Mouse (Mus musculus): ENCODE results near the gene Tspan7. TPM values are rescaled to one million over a fixed set of nuclear protein-coding genes. Genes with fewer than 3 reads are reported as not detected.

Gene Tspan7
- total and polyA plus RNA-seq, 2 experiments from 2014 or later: 254 to 629 TPM

DNA sequence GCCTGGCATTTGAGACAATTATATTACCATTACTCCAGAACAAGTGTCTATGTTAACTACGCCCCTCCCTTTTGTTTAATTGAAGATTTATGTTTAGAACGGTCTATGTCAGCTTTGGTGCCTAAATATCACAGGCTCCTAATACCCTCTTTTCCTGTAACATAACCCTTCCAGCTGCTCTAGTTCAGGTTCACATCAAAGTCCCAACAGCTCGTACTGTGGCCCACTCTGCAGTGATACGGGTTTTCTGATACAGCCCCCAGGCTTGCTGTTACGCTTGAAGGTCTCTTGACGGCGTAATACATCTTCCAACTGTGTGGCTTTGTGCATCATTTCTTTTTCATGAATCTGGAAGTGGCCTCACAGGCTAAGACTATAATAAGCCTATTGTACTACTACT is 31.5 kb downstream of the Tspan7 start:
- H3K4me1 ChIP-seq (ENCODE audit: insufficient read depth): no peaks in the 10 kb centered on the region
- DNase-seq (no peak), ATAC-seq (no peak)
- H3K9ac ChIP-seq: no peak overlapping the region
- no peak for TF ChIP-seq CTCF (IDR thresholded peaks at IDR 0.05; ENCODE audit: low read depth)
- no peak overlapping the region for H3K4me3 ChIP-seq (ENCODE audit: low read depth, low read length)
- no peak overlapping the region for H3K27ac ChIP-seq (ENCODE audit: low read depth, low read length)
- no peaks in the 10 kb centered on the region for H3K27me3 ChIP-seq (ENCODE audit: insufficient read depth, low read length)
- H3K4me2 ChIP-seq (ENCODE audit: low read depth): no peak overlapping the region
- H3K36me3 ChIP-seq (ENCODE audit: insufficient read depth): no peaks in the 10 kb centered on the region
- H3K9me3 ChIP-seq (ENCODE audit: low read length): no peaks in the 10 kb centered on the region
- WGBS: 84% methylated on average over 7 of the region's 7 CpGs

DNA sequence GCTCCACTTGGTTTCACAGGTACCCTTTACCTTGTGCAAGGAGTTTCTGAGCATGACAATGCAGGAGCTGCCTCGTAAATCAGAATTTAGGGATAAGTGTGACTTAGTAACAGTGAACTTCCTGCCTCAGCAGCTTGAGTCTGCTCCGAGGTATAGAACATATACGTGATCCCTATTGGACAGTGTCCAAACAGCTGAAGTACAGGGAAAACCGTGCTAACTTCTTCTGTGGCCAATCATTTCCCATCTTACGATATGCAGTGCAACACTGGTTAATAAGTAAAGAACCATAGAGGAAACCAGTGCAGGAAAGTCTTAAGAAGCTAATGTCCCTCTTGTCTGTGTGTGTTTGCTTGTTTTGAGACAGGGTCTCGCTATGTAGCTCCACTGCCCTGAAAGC is 32.0 kb downstream of the Tspan7 start:
- no peak for TF ChIP-seq CTCF (IDR thresholded peaks at IDR 0.05; ENCODE audit: low read depth)
- Histone ChIP-seq H3K27ac (ENCODE audit: low read depth, low read length) (no peak overlapping the region), H3K27me3 (ENCODE audit: insufficient read depth, low read length) (no peaks in the 10 kb centered on the region), H3K4me2 (ENCODE audit: low read depth) (no peak overlapping the region), H3K4me1 (ENCODE audit: insufficient read depth) (no peaks in the 10 kb centered on the region), H3K36me3 (ENCODE audit: insufficient read depth) (no peaks in the 10 kb centered on the region), H3K9me3 (ENCODE audit: low read length) (no peaks in the 10 kb centered on the region), H3K4me3 (ENCODE audit: low read depth, low read length) (no peak overlapping the region), H3K9ac (no peak overlapping the region)
- DNase-seq (no peak), ATAC-seq (no peak)
- 79% methylated on average over 6 of the region's 6 CpGs for WGBS

DNA sequence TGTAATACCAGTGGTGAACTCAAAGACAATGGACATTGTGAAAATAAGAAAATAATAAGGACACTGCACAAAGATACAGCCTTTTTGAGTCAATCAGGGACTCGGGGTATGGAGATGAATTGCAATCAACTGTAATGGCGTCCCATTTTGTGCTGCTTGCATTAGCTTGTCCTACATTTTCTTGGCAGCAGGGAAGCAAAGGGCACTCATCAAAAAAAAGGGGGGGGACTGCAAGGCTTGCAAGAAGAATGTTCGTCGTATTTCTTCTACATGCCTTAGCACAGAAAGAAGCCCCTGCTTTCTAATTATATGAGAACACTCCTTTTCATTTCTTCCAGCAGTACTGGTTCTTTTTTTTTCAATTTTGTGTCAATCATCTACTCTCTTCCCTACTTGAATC is 32.8 kb downstream of the Tspan7 start:
- TF ChIP-seq CTCF (IDR thresholded peaks at IDR 0.05; ENCODE audit: low read depth): no peak
- Histone ChIP-seq H3K36me3 (ENCODE audit: insufficient read depth) (no peaks in the 10 kb centered on the region), H3K4me1 (ENCODE audit: insufficient read depth) (no peaks in the 10 kb centered on the region), H3K27me3 (ENCODE audit: insufficient read depth, low read length) (no peaks in the 10 kb centered on the region), H3K9ac (no peak overlapping the region), H3K4me2 (ENCODE audit: low read depth) (no peak overlapping the region), H3K4me3 (ENCODE audit: low read depth, low read length) (no peak overlapping the region), H3K27ac (ENCODE audit: low read depth, low read length) (0 out of 2 replicates have a peak overlapping the region, but pooled peaks have one; percentile 35), H3K9me3 (ENCODE audit: low read length) (no peaks in the 10 kb centered on the region)
- DNase-seq: no peak
- 43% methylated on average over 4 of the region's 4 CpGs for WGBS
- no peak for ATAC-seq

DNA sequence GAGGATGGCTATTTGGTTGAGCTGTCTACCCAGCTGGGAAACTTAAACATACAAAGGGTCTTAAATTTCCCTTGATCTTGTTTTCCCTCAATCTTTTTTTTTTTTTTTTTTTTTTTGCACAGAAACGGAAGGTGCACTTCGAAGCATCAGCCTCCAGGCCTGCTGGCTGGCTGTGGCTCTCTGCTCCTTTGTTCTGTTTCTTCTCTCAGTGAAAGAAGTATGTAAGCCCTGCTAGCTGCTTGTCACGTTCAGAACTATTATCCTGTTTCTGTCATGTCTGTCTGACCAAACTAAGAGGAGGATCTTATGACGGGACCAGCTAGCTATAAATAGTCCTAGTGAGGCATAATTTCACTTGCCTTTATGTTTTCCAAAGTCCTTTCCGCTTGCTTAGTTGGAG is 33.6 kb downstream of the Tspan7 start:
- WGBS: 47% methylated on average over 5 of the region's 5 CpGs

DNA sequence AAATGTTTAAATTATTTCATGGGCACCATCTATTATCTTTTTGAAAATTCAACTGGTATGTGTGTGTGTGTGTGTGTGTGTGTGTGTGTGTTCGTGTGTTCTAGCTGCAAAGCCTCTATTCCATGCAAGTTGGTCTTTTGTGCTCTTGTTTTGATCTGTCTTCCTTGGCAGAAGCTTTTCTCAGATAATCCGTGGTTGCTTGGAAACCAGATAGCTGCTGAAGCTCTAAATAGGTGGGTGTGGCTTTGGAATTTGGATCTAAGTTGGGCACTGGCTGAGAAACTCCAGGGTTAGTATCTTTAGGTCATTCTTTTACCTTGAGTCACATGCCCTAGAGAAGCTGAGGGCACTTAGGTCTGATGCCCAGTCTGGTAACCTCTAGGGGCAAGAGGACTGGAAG is 50.5 kb downstream of the Tspan7 start:
- no peak for DNase-seq
- Histone ChIP-seq H3K4me2 (ENCODE audit: low read depth) (no peak overlapping the region), H3K36me3 (ENCODE audit: insufficient read depth) (no peaks in the 10 kb centered on the region), H3K4me1 (ENCODE audit: insufficient read depth) (no peaks in the 10 kb centered on the region), H3K27me3 (ENCODE audit: insufficient read depth, low read length) (no peaks in the 10 kb centered on the region), H3K9me3 (ENCODE audit: low read length) (no peaks in the 10 kb centered on the region), H3K27ac (ENCODE audit: low read depth, low read length) (no peak overlapping the region), H3K9ac (no peak overlapping the region), H3K4me3 (ENCODE audit: low read depth, low read length) (no peak overlapping the region)
- no peak for TF ChIP-seq CTCF (IDR thresholded peaks at IDR 0.05; ENCODE audit: low read depth)
- WGBS: 26% methylated on average over 2 of the region's 2 CpGs
- peak; percentile 34; the same call in 1 of the 2 replicates for ATAC-seq

More for the DNA sequence above, 33.6 kb downstream of the Tspan7 start:
- H3K27ac ChIP-seq (ENCODE audit: low read depth, low read length): 0 out of 2 replicates have a peak overlapping the region, but pooled peaks have one; percentile 9
- H3K9me3 ChIP-seq (ENCODE audit: low read length): no peaks in the 10 kb centered on the region
- H3K4me3 ChIP-seq (ENCODE audit: low read depth, low read length): no peak overlapping the region
- ATAC-seq (no peak), DNase-seq (no peak)
- no peak overlapping the region for H3K9ac ChIP-seq
- no peaks in the 10 kb centered on the region for H3K27me3 ChIP-seq (ENCODE audit: insufficient read depth, low read length)
- H3K36me3 ChIP-seq (ENCODE audit: insufficient read depth): no peaks in the 10 kb centered on the region
- no peak for TF ChIP-seq CTCF (IDR thresholded peaks at IDR 0.05; ENCODE audit: low read depth)
- H3K4me2 ChIP-seq (ENCODE audit: low read depth): no peak overlapping the region
- no peaks in the 10 kb centered on the region for H3K4me1 ChIP-seq (ENCODE audit: insufficient read depth)

DNA sequence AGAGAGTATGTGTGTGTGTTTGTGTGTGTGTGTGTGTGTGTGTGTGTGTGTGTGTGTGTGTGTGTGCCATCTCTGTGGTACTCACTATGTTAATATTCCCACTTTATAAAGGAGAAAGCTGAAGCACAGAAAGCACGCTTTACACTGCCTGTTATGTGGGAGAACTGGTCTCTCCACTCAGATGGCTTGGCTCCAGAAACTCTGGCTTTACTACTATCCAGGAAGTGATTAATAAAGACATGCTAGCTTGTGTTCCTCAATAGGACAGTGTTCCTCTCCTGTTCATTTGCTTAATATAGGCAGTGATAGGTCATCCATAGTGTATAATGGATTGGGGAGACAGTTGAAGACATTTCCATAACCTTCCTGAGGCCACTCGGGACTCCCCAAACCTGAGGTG is 54.1 kb downstream of the Tspan7 start:
- no peaks in the 10 kb centered on the region for H3K27me3 ChIP-seq (ENCODE audit: insufficient read depth, low read length)
- no peak overlapping the region for H3K4me2 ChIP-seq (ENCODE audit: low read depth)
- no peak overlapping the region for H3K4me3 ChIP-seq (ENCODE audit: low read depth, low read length)
- H3K9ac ChIP-seq: no peak overlapping the region
- H3K27ac ChIP-seq (ENCODE audit: low read depth, low read length): no peak overlapping the region
- no peaks in the 10 kb centered on the region for H3K4me1 ChIP-seq (ENCODE audit: insufficient read depth)
- H3K9me3 ChIP-seq (ENCODE audit: low read length): no peaks in the 10 kb centered on the region
- H3K36me3 ChIP-seq (ENCODE audit: insufficient read depth): no peaks in the 10 kb centered on the region
- DNase-seq (no peak), ATAC-seq (no peak)
- WGBS: 77% methylated on average over 2 of the region's 2 CpGs
- TF ChIP-seq CTCF (IDR thresholded peaks at IDR 0.05; ENCODE audit: low read depth): no peak

DNA sequence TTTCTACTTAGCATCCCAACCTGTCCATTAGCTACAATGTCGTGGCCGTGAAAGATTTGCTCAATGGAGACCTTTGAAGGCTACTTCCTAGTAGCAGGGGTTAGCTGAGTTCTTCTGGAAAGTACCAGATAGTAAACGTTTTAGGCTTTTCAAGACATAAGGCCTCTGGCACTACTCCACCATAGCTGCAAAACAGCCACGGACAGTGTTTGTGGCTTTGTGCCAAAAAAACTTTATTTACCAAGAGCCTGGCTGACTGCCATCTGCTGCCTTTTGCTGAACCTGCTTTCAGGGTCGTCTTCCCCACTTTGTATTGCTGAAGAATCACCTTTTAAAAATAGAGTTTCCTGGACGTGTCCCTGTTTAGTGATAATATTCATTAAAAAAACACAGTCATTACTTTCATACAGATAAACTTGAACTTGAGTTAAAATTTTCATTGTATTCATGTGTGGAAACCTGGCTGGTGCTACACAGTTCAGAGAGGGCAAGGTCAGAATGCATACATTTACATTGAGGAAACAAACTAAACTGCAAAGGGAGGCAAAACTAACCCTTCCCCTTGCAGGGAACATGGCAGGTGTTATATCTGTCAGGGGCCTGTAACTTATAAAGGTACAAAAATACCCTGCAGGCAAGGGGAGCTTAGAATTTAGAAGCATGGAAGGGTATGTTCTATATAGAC is 54.7 kb downstream of the Tspan7 start:
- Histone ChIP-seq H3K4me3 (ENCODE audit: low read depth, low read length) (no peak overlapping the region), H3K27me3 (ENCODE audit: insufficient read depth, low read length) (no peaks in the 10 kb centered on the region), H3K4me1 (ENCODE audit: insufficient read depth) (no peaks in the 10 kb centered on the region), H3K36me3 (ENCODE audit: insufficient read depth) (no peaks in the 10 kb centered on the region), H3K9me3 (ENCODE audit: low read length) (no peaks in the 10 kb centered on the region), H3K9ac (no peak overlapping the region), H3K4me2 (ENCODE audit: low read depth) (no peak overlapping the region), H3K27ac (ENCODE audit: low read depth, low read length) (no peak overlapping the region)
- DNase-seq: no peak
- no peak for TF ChIP-seq CTCF (IDR thresholded peaks at IDR 0.05; ENCODE audit: low read depth)
- ATAC-seq: no peak
- WGBS: 44% methylated on average over 6 of the region's 6 CpGs
